Mouse (Mus musculus): ENCODE results near the gene Olfr669.
"Not testable (repeated sequence)": the region's sequence is repeated elsewhere in the genome, so short reads cannot be mapped to it uniquely, and the experiment has no call there.

Gene Olfr669

DNA sequence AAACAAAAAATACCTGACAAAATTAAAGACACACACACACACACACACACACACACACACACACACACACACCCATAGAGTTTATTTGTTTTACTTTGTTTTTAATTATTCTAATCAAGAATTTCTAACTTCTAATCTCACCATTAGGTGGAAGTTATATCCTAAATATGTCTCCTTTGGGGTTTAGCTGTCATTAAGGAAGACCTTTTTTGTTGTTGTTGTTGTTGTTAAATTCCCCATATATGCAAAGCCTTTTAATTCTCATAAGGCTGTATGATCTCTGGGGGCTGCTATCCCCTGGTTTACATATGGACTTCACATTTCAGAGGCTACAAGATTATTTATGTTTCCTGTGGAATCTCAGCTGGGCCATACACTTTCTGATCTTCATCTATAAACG lies at the start of gene Olfr669:
Gene Olfr669, plus strand, starts transcription at position 301 of the 400 bp plus-strand sequence.
- DNase-seq (ENCODE audit: low spot score), result no peak

DNA sequence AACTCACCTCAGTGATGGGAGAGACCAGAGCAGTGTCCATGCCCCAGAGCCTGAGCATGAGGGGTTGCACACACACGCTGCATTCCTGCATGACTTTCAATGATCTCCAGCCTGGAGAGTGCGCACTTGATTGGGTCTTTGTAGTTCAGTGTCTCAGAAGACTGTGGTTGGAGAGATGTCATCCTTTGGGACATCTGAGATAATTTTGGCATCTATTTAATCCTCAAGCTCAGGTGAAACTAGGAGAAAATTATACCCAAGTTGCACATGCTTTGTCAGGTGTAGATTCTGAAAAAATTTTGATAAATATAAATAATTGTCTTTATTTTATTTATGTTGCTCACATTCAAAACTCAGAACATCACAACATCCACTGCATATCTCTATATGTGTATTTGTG lies 38.2 kb upstream of the Olfr669 start, which contains the start of gene Olfr666:
Gene Olfr666, minus strand, starts transcription at position 101 of the 400 bp plus-strand sequence.
- DNase-seq (ENCODE audit: low spot score), result no peak

DNA sequence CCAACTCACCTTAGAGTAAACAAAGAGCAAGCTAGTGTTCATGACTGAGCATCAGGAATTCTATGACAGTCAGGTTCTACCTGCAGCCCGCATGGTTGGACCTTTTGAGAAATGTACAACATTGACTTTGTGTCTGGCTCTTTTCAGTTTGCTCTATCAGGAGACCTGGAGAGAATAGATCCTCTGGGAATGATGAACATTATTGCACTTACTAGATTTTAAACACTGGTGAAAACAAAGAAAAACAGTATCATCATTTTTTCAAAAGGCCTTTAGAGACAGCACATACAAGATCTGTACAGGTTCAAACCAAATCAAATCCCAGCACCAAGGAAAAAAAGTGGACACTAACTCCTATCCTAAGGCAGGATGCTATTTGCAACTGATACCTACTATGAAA lies 12.7 kb upstream of the Olfr669 start, which contains the start of gene Olfr667:
Gene Olfr667, minus strand, starts transcription at position 101 of the 400 bp plus-strand sequence.
- DNase-seq (ENCODE audit: low spot score), result no peak

DNA sequence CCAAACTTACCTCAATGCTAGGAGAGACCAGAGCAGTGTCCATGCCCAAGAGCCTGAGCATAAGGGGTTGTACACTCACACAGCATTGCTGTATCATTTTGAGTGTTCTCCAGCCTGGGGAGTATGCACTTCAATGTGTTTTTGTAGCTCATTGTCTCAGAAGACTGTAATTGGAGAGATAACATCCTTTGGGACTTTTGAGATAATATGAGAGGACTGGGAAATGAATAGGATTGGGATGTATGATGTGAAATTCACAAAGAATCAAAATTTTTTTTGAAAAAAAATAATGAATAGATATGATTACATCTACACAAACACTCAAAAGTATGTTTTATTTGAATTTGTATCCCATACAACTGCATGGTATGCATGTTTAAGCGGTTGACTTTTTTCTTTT lies 6.1 kb upstream of the Olfr669 start, which contains the start of gene Olfr668:
Gene Olfr668, minus strand, starts transcription at position 101 of the 400 bp plus-strand sequence.
- no peak for DNase-seq (ENCODE audit: low spot score)

DNA sequence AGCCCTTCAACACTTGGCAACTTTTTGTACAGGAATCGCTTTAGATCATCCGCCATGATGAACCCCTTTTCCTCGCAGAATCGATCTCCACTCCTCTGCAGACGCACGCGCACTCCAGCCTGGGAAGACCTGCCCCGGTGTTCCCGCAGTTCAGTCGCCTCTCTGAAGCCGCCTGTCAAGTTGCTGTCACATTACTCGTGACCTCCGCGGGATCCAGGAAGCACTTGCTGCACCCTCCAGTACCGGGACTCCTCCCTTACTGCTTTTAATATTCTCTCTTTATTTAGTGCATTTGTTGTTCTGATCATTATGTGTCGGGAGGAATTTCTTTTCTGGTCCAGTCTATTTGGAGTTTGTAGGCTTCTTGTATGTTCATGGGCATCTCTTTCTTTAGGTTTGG lies 16.2 kb downstream of the Olfr669 start:
- not testable (repeated sequence) for DNase-seq (ENCODE audit: low spot score)

DNA sequence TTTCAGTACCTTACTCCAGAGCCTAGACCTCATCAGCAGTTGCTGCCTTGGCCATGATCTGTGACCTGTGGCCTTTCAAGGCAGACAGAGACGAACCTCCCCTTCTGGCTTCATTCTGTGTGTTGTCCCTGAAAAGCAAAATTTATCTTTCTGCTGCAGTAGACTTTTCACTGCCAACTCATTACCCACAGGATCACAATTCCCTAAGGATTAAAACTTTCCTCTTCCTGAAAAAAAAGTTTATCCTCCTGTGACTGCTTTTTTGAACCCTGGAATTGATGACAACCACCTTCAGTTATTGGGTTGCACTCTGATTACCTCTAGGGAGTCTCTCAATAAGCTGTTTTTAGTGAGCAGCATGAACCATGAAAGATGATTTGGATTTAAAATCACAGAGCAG lies 28.5 kb downstream of the Olfr669 start, which contains the start of gene Olfr670:
Gene Olfr670, minus strand, starts transcription at position 101 of the 400 bp plus-strand sequence.
- no peak for DNase-seq (ENCODE audit: low spot score)

DNA sequence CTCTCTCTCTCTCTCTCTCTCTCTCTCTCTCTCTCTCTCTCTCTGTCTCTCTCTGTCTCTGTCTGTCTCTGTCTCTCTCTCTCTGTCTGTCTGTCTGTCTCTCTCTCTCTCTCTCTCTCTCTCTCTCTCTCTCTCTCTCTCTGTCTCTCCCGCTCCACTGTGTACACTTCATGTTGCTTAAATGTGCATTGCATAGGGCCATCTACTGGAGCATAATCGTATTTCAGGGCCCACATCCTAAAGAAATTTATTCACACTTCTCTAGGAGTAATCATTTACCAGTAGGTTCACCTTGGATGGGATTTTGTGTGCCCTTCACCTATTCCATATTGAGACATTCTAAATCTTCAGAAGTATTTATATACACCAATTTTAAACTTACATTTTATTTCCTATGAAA lies 38.5 kb downstream of the Olfr669 start:
- DNase-seq (ENCODE audit: low spot score), result not testable (repeated sequence)

DNA sequence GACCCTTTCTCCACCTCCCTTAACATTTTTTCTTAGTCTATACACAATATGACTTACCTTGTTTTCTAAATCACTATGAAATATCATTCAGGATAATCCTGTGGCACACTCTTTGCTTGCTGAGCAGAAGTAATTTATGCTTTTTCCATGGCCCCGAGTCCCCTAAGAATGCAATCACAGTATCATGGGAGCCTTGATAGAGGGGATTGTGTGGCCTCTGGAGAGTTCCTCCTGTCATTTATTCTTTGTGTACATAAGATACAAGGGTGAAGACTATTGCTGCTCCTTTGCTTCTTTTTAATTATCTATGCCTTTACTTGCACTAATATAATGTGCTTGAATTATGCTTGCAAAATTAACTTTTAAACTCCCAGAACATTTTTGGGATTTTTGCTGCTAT lies 45.0 kb downstream of the Olfr669 start, which contains the start of gene Olfr671:
Gene Olfr671, minus strand, starts transcription at position 101 of the 400 bp plus-strand sequence.
- no peak for DNase-seq (ENCODE audit: low spot score)
